Mouse (Mus musculus): ENCODE results near the gene 4930578G10Rik.
"Not testable (repeated sequence)": the region's sequence is repeated elsewhere in the genome, so short reads cannot be mapped to it uniquely, and the experiment has no call there.

Gene 4930578G10Rik

GRCm38 (mm10) chr4:42735245-42735644, at the start of gene 4930578G10Rik:
TSS of gene 4930578G10Rik (plus strand) at chr4:42735545.
- not testable (repeated sequence) for DNase-seq (ENCODE audit: low spot score)

GRCm38 (mm10) chr4:42756477-42756876, 21.1 kb downstream of the 4930578G10Rik start, which contains the start of gene Ccl19:
TSS of gene Ccl19 (minus strand) at chr4:42756577.
- not testable (repeated sequence) for DNase-seq (ENCODE audit: low spot score)

GRCm38 (mm10) chr4:42773893-42774292, 38.5 kb downstream of the 4930578G10Rik start, which contains the start of gene Ccl21a:
TSS of gene Ccl21a (minus strand) at chr4:42773993.
- DNase-seq (ENCODE audit: low spot score): not testable (repeated sequence)

GRCm38 (mm10) chr4:42853788-42854187, 118.4 kb downstream of the 4930578G10Rik start, which contains the start of gene Fam205a1:
TSS of gene Fam205a1 (minus strand) at chr4:42853888.
- DNase-seq (ENCODE audit: low spot score): not testable (repeated sequence)

- not testable (repeated sequence) for DNase-seq (ENCODE audit: low spot score)
Observed at GRCm38 (mm10) chr4:42856671-42857070, 121.3 kb downstream of the 4930578G10Rik start, which contains the start of gene Gm12394. TSS of gene Gm12394 (minus strand) at chr4:42856771.

- not testable (repeated sequence) for DNase-seq (ENCODE audit: low spot score)
Observed at GRCm38 (mm10) chr4:42860483-42860882, 125.1 kb downstream of the 4930578G10Rik start.

GRCm38 (mm10) chr4:42863487-42863886, 128.1 kb downstream of the 4930578G10Rik start:
- not testable (repeated sequence) for DNase-seq (ENCODE audit: low spot score)

GRCm38 (mm10) chr4:42867390-42867789, 132.0 kb downstream of the 4930578G10Rik start:
- no peak for DNase-seq (ENCODE audit: low spot score)

GRCm38 (mm10) chr4:42868193-42868592, 132.8 kb downstream of the 4930578G10Rik start:
- DNase-seq (ENCODE audit: low spot score): no peak

GRCm38 (mm10) chr4:42870748-42871147, 135.4 kb downstream of the 4930578G10Rik start:
- DNase-seq (ENCODE audit: low spot score): peak; percentile 5

GRCm38 (mm10) chr4:42872151-42872550, 136.8 kb downstream of the 4930578G10Rik start:
- DNase-seq (ENCODE audit: low spot score): no peak

- peak; percentile 1 for DNase-seq (ENCODE audit: low spot score)
Observed at GRCm38 (mm10) chr4:42872746-42873435, 137.5 kb downstream of the 4930578G10Rik start.

- DNase-seq (ENCODE audit: low spot score): no peak
Observed at GRCm38 (mm10) chr4:42874134-42874533, 138.8 kb downstream of the 4930578G10Rik start, which contains the start of gene Fam205c. TSS of gene Fam205c (minus strand) at chr4:42874234.

- peak; percentile 89 for DNase-seq (ENCODE audit: low spot score)
Observed at GRCm38 (mm10) chr4:42876586-42877291, 141.4 kb downstream of the 4930578G10Rik start.

- DNase-seq (ENCODE audit: low spot score): peak; percentile 0
Observed at GRCm38 (mm10) chr4:42877657-42878056, 142.3 kb downstream of the 4930578G10Rik start.

GRCm38 (mm10) chr4:42879829-42880676, 144.7 kb downstream of the 4930578G10Rik start:
- peak; percentile 26 for DNase-seq (ENCODE audit: low spot score)

GRCm38 (mm10) chr4:42880677-42880948, 145.3 kb downstream of the 4930578G10Rik start:
- DNase-seq (ENCODE audit: low spot score): no peak

GRCm38 (mm10) chr4:42886926-42887325, 151.6 kb downstream of the 4930578G10Rik start:
- no peak for DNase-seq (ENCODE audit: low spot score)

GRCm38 (mm10) chr4:42888806-42889205, 153.5 kb downstream of the 4930578G10Rik start:
- DNase-seq (ENCODE audit: low spot score): no peak

GRCm38 (mm10) chr4:42891176-42891575, 155.8 kb downstream of the 4930578G10Rik start:
- no peak for DNase-seq (ENCODE audit: low spot score)

- no peak for DNase-seq (ENCODE audit: low spot score)
Observed at GRCm38 (mm10) chr4:42895118-42895517, 159.8 kb downstream of the 4930578G10Rik start.

Data from retina, embryonic 14.5 days (tissue).